Mouse (Mus musculus) MEL (cell line): ENCODE measurements at regions not wholly inside any gene's neighbourhood (a gene's known extent, or its start where the extent isn't known, plus 50 kb on each side); places are given as distances from the start of the nearest gene placed in this dataset.

Source experiments
- CTCF ChIP-seq, 3 experiments: IDR thresholded peaks in 2 of 3; conservative IDR thresholded peaks in 1 of 3; 2 replicates each; pipeline ENCODE4 v1.5.1; 2011 to 2012; ENCODE audit warnings: low read length in 3 of 3, low read depth in 2 of 3, mild to moderate bottlenecking in 2 of 3, improper control_type of control experiment in 1 of 3, inconsistent platforms in 1 of 3, mixed read lengths in 1 of 3, moderate library complexity in 1 of 3; ENCODE audit not compliant: control insufficient read depth in 1 of 3, insufficient read depth in 1 of 3, poor library complexity in 1 of 3, severe bottlenecking in 1 of 3
- EP300 ChIP-seq, 2 experiments: IDR thresholded peaks; 2 replicates each; pipeline ENCODE4 v1.6.1; 2011; ENCODE audit warnings: improper control_type of control experiment in 2 of 2, low read length in 2 of 2, low read depth in 1 of 2, mild to moderate bottlenecking in 1 of 2
- ETS1 ChIP-seq: IDR thresholded peaks from 2 replicates; pipeline ENCODE4 v1.6.1; 2012; ENCODE audit warnings: low read depth, mild to moderate bottlenecking, inconsistent platforms, low read length, improper control_type of control experiment, moderate library complexity
- RAD21 ChIP-seq: IDR thresholded peaks from 2 replicates; pipeline ENCODE4 v1.6.1; 2011; ENCODE audit warnings: mild to moderate bottlenecking, low read depth, low read length, improper control_type of control experiment
- SIN3A ChIP-seq: IDR thresholded peaks from 2 replicates; pipeline ENCODE4 v1.6.1; 2012; ENCODE audit warnings: low read length, improper control_type of control experiment, inconsistent platforms
- ZNF384 ChIP-seq: IDR thresholded peaks from 2 replicates; pipeline ENCODE4 v1.6.1; 2012; ENCODE audit warnings: low read depth, mild to moderate bottlenecking, inconsistent platforms, low read length, improper control_type of control experiment

DNA sequence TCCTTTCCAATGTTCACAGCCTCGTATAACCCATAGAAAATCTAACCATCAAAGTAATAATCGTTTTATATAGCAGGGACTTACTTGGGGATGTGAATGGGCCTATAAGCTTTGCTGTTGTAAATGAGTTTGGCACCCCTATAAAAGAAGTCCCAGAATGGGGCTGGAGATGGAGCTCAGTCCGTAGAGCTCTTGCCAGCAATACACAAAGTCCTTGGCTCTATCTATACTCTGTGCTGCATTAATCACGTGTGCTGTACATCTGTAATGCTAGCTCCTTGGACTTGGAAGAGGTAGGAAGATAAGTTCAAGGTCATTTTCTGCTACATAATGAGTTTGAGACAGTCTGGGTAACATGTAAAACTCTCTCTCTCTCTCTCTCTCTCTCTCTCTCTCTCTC is 236.8 kb upstream of the Il12b start:
- TF ChIP-seq RAD21 (no peak), CTCF (IDR thresholded peaks at IDR 0.05 in 2 of 3, conservative IDR thresholded peaks at IDR 0.05 in 1 of 3; ENCODE audit: control insufficient read depth in 1 of 3, insufficient read depth in 1 of 3, low read depth in 2 of 3, low read length in 3 of 3, poor library complexity in 1 of 3, severe bottlenecking in 1 of 3) (no peak), EP300 (IDR thresholded peaks at IDR 0.05; ENCODE audit: low read depth in 1 of 2, low read length in 2 of 2) (no peak), ETS1 (no peak), ZNF384 (no peak), SIN3A (no peak)
